Mouse (Mus musculus): ENCODE data around the gene Akap10. TPM values are rescaled to one million over a fixed set of nuclear protein-coding genes. Genes with fewer than 3 reads are reported as not detected.
A peak's percentile ranks its signal among the peaks of the same experiment; 100 is the strongest.
"Not testable (repeated sequence)": the region's sequence is repeated elsewhere in the genome, so short reads cannot be mapped to it uniquely, and the experiment has no call there.

Akap10 gene
- 10 to 100 TPM; 29.0 to 30.8 TPM for total RNA-seq (2021)
- long read RNA-seq, experiment 1, transcript Akap10-202 (15 exons, 3,874 nt), result major isoform, 14 of 18 reads
- long read RNA-seq, experiment 1, partial matches to known transcripts, result 2 of 18 reads
- long read RNA-seq, experiment 1, other reads (novel, unspliced or antisense), result 2 of 18 reads
- long read RNA-seq, experiment 2, transcript Akap10-202 (15 exons, 3,874 nt), result major isoform, 11 of 16 reads
- long read RNA-seq, experiment 2, partial matches to known transcripts, result 1 of 16 reads
- long read RNA-seq, experiment 2, other reads (novel, unspliced or antisense), result 4 of 16 reads

GRCm38 (mm10) chr11:61930098-61930517 lies at the start of gene Akap10:
Gene Akap10, minus strand, starts transcription at chr11:61930252.
- intact Hi-C loops (cut with DNase I), result no loop called here
- peak; percentile 96 for DNase-seq (ENCODE audit: low spot score in 2 of 2)

GRCm38 (mm10) chr11:61975783-61976182 lies 45.7 kb upstream of the Akap10 start:
- no peak for DNase-seq (ENCODE audit: low spot score in 2 of 2)

GRCm38 (mm10) chr11:61974106-61974707 lies 44.2 kb upstream of the Akap10 start:
- no peak for DNase-seq (ENCODE audit: low spot score in 2 of 2)
- intact Hi-C loops (cut with DNase I), result no loop called here

More at GRCm38 (mm10) chr11:61975783-61976182, 45.7 kb upstream of the Akap10 start:
- intact Hi-C loops (cut with DNase I), result no loop called here

- intact Hi-C loops (cut with DNase I), result no loop called here
Measured at GRCm38 (mm10) chr11:61971441-61972221, 41.6 kb upstream of the Akap10 start.

GRCm38 (mm10) chr11:61970901-61971300 lies 40.8 kb upstream of the Akap10 start:
- DNase-seq (ENCODE audit: low spot score in 2 of 2), result no peak
- intact Hi-C loops (cut with DNase I), result no loop called here

More at GRCm38 (mm10) chr11:61971441-61972221, 41.6 kb upstream of the Akap10 start:
- no peak for DNase-seq (ENCODE audit: low spot score in 2 of 2)

- DNase-seq (ENCODE audit: low spot score in 2 of 2), result no peak
Measured at GRCm38 (mm10) chr11:61968875-61969274, 38.8 kb upstream of the Akap10 start.

GRCm38 (mm10) chr11:61967034-61967433 lies 37.0 kb upstream of the Akap10 start:
- DNase-seq (ENCODE audit: low spot score in 2 of 2), result no peak
- intact Hi-C loops (cut with DNase I), result no loop called here

More at GRCm38 (mm10) chr11:61968875-61969274, 38.8 kb upstream of the Akap10 start:
- intact Hi-C loops (cut with DNase I), result no loop called here

GRCm38 (mm10) chr11:61964611-61965010 lies 34.6 kb upstream of the Akap10 start:
- DNase-seq (ENCODE audit: low spot score in 2 of 2), result peak in 1 of 2 experiments; percentile 20
- intact Hi-C loops (cut with DNase I), result no loop called here

- intact Hi-C loops (cut with DNase I), result no loop called here
- no peak for DNase-seq (ENCODE audit: low spot score in 2 of 2)
Measured at GRCm38 (mm10) chr11:61963193-61963592, 33.1 kb upstream of the Akap10 start.

GRCm38 (mm10) chr11:61962684-61963083 lies 32.6 kb upstream of the Akap10 start:
- intact Hi-C loops (cut with DNase I), result no loop called here
- no peak for DNase-seq (ENCODE audit: low spot score in 2 of 2)

GRCm38 (mm10) chr11:61960096-61960495 lies 30.0 kb upstream of the Akap10 start:
- no peak for DNase-seq (ENCODE audit: low spot score in 2 of 2)
- intact Hi-C loops (cut with DNase I), result no loop called here

- intact Hi-C loops (cut with DNase I), result loop anchor here (5.0 kb wide), 1 partner anchor 54 kb away; no protein-coding TSS in a partner anchor
- DNase-seq (ENCODE audit: low spot score in 2 of 2), result not testable (repeated sequence)
Measured at GRCm38 (mm10) chr11:61958706-61959105, 28.7 kb upstream of the Akap10 start.

- intact Hi-C loops (cut with DNase I), result loop anchor here (5.0 kb wide), 1 partner anchor 55 kb away; no protein-coding TSS in a partner anchor
- peak; percentile 12 to 23 for DNase-seq (ENCODE audit: low spot score in 2 of 2)
Measured at GRCm38 (mm10) chr11:61957296-61957813, 27.3 kb upstream of the Akap10 start.

GRCm38 (mm10) chr11:61956572-61957295 lies 26.7 kb upstream of the Akap10 start, which contains the start of gene Specc1:
Gene Specc1, plus strand, starts transcription at chr11:61956763.
- intact Hi-C loops (cut with DNase I), result loop anchor here (5.0 kb wide), 1 partner anchor 56 kb away; no protein-coding TSS in a partner anchor
- DNase-seq (ENCODE audit: low spot score in 2 of 2), result peak; percentile 90 to 96

GRCm38 (mm10) chr11:61955951-61956350 lies 25.9 kb upstream of the Akap10 start:
- intact Hi-C loops (cut with DNase I), result loop anchor here (5.0 kb wide), 1 partner anchor 56 kb away; no protein-coding TSS in a partner anchor
- no peak for DNase-seq (ENCODE audit: low spot score in 2 of 2)

GRCm38 (mm10) chr11:61955136-61955535 lies 25.1 kb upstream of the Akap10 start:
- intact Hi-C loops (cut with DNase I), result loop anchor here (5.0 kb wide), 1 partner anchor 57 kb away; no protein-coding TSS in a partner anchor
- no peak for DNase-seq (ENCODE audit: low spot score in 2 of 2)

GRCm38 (mm10) chr11:61950632-61951031 lies 20.6 kb upstream of the Akap10 start:
- DNase-seq (ENCODE audit: low spot score in 2 of 2), result peak; percentile 85 to 92
- intact Hi-C loops (cut with DNase I), result loop anchor here (2.0 to 5.0 kb wide), 3 partner anchors 94 to 330 kb away; partner anchors contain the start of genes Ttc19 and Zswim7

GRCm38 (mm10) chr11:61949315-61949714 lies 19.3 kb upstream of the Akap10 start:
- peak; percentile 70 to 76 for DNase-seq (ENCODE audit: low spot score in 2 of 2)
- intact Hi-C loops (cut with DNase I), result no loop called here

GRCm38 (mm10) chr11:61946608-61947007 lies 16.6 kb upstream of the Akap10 start:
- intact Hi-C loops (cut with DNase I), result no loop called here
- no peak for DNase-seq (ENCODE audit: low spot score in 2 of 2)
